Mouse (Mus musculus) heart, embryonic 13.5 days (tissue): ENCODE measurements at regions not wholly inside any gene's neighbourhood (a gene's known extent, or its start where the extent isn't known, plus 50 kb on each side); places are given as distances from the start of the nearest gene placed in this dataset.

Experiments used
- ATAC-seq: fragments of 200-750 bp; cut with Nextera tagmentation; 2 replicates; pipeline ENCODE4 v1.8.0; 2017; ENCODE audit warnings: moderate TSS enrichment; ENCODE audit not compliant: insufficient number of reproducible peaks, low FRiP score, low TSS enrichment; ENCODE audit errors: extremely low read depth
- H3K27ac ChIP-seq: fragments of 300-500 bp; sonication (generic); replicated peaks from 2 replicates; pipeline ENCODE4 v1.5.1; 2015; ENCODE audit warnings: moderate library complexity, mild to moderate bottlenecking, inconsistent platforms
- H3K27me3 ChIP-seq: fragments of 300-500 bp; sonication (generic); replicated peaks from 2 replicates; pipeline ENCODE4 v1.6.1; 2015; ENCODE audit warnings: mild to moderate bottlenecking, inconsistent platforms
- H3K36me3 ChIP-seq: fragments of 300-500 bp; sonication (generic); 2 replicates; pipeline ENCODE4 v1.6.1; 2015; ENCODE audit warnings: mild to moderate bottlenecking, inconsistent platforms
- H3K4me1 ChIP-seq: fragments of 300-500 bp; sonication (generic); 2 replicates; pipeline ENCODE4 v1.6.1; 2015; ENCODE audit warnings: inconsistent platforms
- H3K4me2 ChIP-seq: fragments of 300-500 bp; sonication (generic); 2 replicates; pipeline ENCODE4 v1.6.1; 2015; ENCODE audit warnings: inconsistent platforms, mild to moderate bottlenecking, moderate library complexity
- H3K4me3 ChIP-seq: fragments of 300-500 bp; sonication (generic); 2 replicates; pipeline ENCODE4 v1.5.1; 2015; ENCODE audit warnings: moderate library complexity, mild to moderate bottlenecking, inconsistent platforms
- H3K9ac ChIP-seq: fragments of 300-500 bp; sonication (generic); 2 replicates; pipeline ENCODE4 v1.6.1; 2015; ENCODE audit warnings: inconsistent platforms, mild to moderate bottlenecking, moderate library complexity
- H3K9me3 ChIP-seq: fragments of 300-500 bp; sonication (generic); 2 replicates; pipeline ENCODE4 v1.6.1; 2016; ENCODE audit warnings: inconsistent platforms
- WGBS: fragments of 180-500 bp; shearing (Covaris S2); methylation state at CpG from one replicate; pipeline ENCODE4 v1.1.7; 2015; ENCODE audit warnings: mixed read lengths; 5-methylcytosine and 5-hydroxymethylcytosine counted together

GRCm38 (mm10) chr13:28774649-28775048 lies 178.9 kb downstream of the Sox4 start:
- Histone ChIP-seq H3K9me3 (no peaks in the 10 kb centered on the region), H3K4me2 (no peak overlapping the region), H3K27ac (no peak overlapping the region), H3K9ac (no peak overlapping the region), H3K27me3 (no peaks in the 10 kb centered on the region), H3K4me1 (peaks cover 19% of the 10 kb centered on the region), H3K4me3 (no peak overlapping the region), H3K36me3 (no peaks in the 10 kb centered on the region)
- 82% methylated on average over 7 of the region's 7 CpGs for WGBS
- ATAC-seq = no peak

GRCm38 (mm10) chr13:28773466-28773865 lies 180.0 kb downstream of the Sox4 start:
- no peak for ATAC-seq
- Histone ChIP-seq H3K36me3 (no peaks in the 10 kb centered on the region), H3K9me3 (no peaks in the 10 kb centered on the region), H3K27ac (no peak overlapping the region), H3K4me2 (no peak overlapping the region), H3K9ac (no peak overlapping the region), H3K4me1 (peaks cover 30% of the 10 kb centered on the region), H3K27me3 (no peaks in the 10 kb centered on the region), H3K4me3 (no peak overlapping the region)
- 79% methylated on average over 2 of the region's 2 CpGs for WGBS

- H3K4me1 ChIP-seq = peaks cover 37% of the 10 kb centered on the region
- no peak for ATAC-seq
- H3K27me3 ChIP-seq = no peaks in the 10 kb centered on the region
- H3K4me2 ChIP-seq = peak overlapping the region; percentile 63
- 8% methylated on average over 13 of the region's 13 CpGs for WGBS
- H3K9ac ChIP-seq = peak overlapping the region; percentile 67
- no peaks in the 10 kb centered on the region for H3K36me3 ChIP-seq
- H3K27ac ChIP-seq = peak overlapping the region; percentile 76
- peak overlapping the region; percentile 24 for H3K4me3 ChIP-seq
- H3K9me3 ChIP-seq = no peaks in the 10 kb centered on the region
Measured at GRCm38 (mm10) chr13:28770531-28770930, 183.0 kb downstream of the Sox4 start.

- no peak for ATAC-seq
- no peak overlapping the region for H3K4me3 ChIP-seq
- peak overlapping the region; percentile 63 for H3K4me2 ChIP-seq
- no peaks in the 10 kb centered on the region for H3K9me3 ChIP-seq
- no peak overlapping the region for H3K9ac ChIP-seq
- H3K36me3 ChIP-seq = no peaks in the 10 kb centered on the region
- H3K27me3 ChIP-seq = no peaks in the 10 kb centered on the region
- WGBS = 54% methylated on average over 4 of the region's 4 CpGs
- peak overlapping the region; percentile 76 for H3K27ac ChIP-seq
- peaks cover 37% of the 10 kb centered on the region for H3K4me1 ChIP-seq
Measured at GRCm38 (mm10) chr13:28770018-28770417, 183.5 kb downstream of the Sox4 start.

- H3K4me3 ChIP-seq = 0 out of 2 replicates have a peak overlapping the region, but pooled peaks have one; percentile 0
- no peaks in the 10 kb centered on the region for H3K36me3 ChIP-seq
- no peaks in the 10 kb centered on the region for H3K9me3 ChIP-seq
- ATAC-seq = no peak
- WGBS = 40% methylated on average over 14 of the region's 14 CpGs
- no peaks in the 10 kb centered on the region for H3K27me3 ChIP-seq
- H3K4me1 ChIP-seq = peaks cover 37% of the 10 kb centered on the region
- H3K27ac ChIP-seq = peak overlapping the region; percentile 62
- H3K9ac ChIP-seq = peak overlapping the region; percentile 20; the same call in 1 of the 2 replicates
- H3K4me2 ChIP-seq = peak overlapping the region; percentile 44
Measured at GRCm38 (mm10) chr13:28768717-28769426, 184.6 kb downstream of the Sox4 start.

GRCm38 (mm10) chr13:28762555-28762954 lies 191.0 kb downstream of the Sox4 start:
- H3K9ac ChIP-seq = no peak overlapping the region

GRCm38 (mm10) chr13:28759026-28759425 lies 194.5 kb downstream of the Sox4 start:
- Histone ChIP-seq H3K27me3 (no peaks in the 10 kb centered on the region), H3K9ac (no peak overlapping the region), H3K9me3 (no peaks in the 10 kb centered on the region), H3K4me3 (no peak overlapping the region), H3K4me2 (no peak overlapping the region), H3K36me3 (no peaks in the 10 kb centered on the region), H3K27ac (peak overlapping the region; percentile 90), H3K4me1 (peaks cover 48% of the 10 kb centered on the region)
- ATAC-seq = no peak
- 39% methylated on average over 3 of the region's 3 CpGs for WGBS

More at GRCm38 (mm10) chr13:28762555-28762954, 191.0 kb downstream of the Sox4 start:
- Histone ChIP-seq H3K9me3 (no peaks in the 10 kb centered on the region), H3K4me2 (no peak overlapping the region), H3K4me1 (peaks cover 22% of the 10 kb centered on the region), H3K27ac (no peak overlapping the region), H3K27me3 (no peaks in the 10 kb centered on the region), H3K36me3 (no peaks in the 10 kb centered on the region), H3K4me3 (no peak overlapping the region)
- no peak for ATAC-seq
- WGBS = 81% methylated on average over 2 of the region's 2 CpGs

- no peaks in the 10 kb centered on the region for H3K9me3 ChIP-seq
- no peaks in the 10 kb centered on the region for H3K27me3 ChIP-seq
- H3K4me1 ChIP-seq = peaks cover 54% of the 10 kb centered on the region
- peak overlapping the region; percentile 79 for H3K9ac ChIP-seq
- H3K27ac ChIP-seq = peak overlapping the region; percentile 90
- H3K36me3 ChIP-seq = no peaks in the 10 kb centered on the region
- peak overlapping the region; percentile 65 for H3K4me2 ChIP-seq
- peak overlapping the region; percentile 47 for H3K4me3 ChIP-seq
- 5% methylated on average over 13 of the region's 13 CpGs for WGBS
- ATAC-seq = peak; percentile 71
Measured at GRCm38 (mm10) chr13:28757846-28758522, 195.5 kb downstream of the Sox4 start.

GRCm38 (mm10) chr13:28756915-28757765 lies 196.4 kb downstream of the Sox4 start:
- H3K4me3 ChIP-seq = peak overlapping the region; percentile 47; the same call in 1 of the 2 replicates
- ATAC-seq = no peak
- H3K9ac ChIP-seq = peak overlapping the region; percentile 79
- 25% methylated on average over 11 of the region's 11 CpGs for whole genome bisulfite sequencing
- H3K27ac ChIP-seq = peak overlapping the region; percentile 90
- peak overlapping the region; percentile 65 for H3K4me2 ChIP-seq
- H3K4me1 ChIP-seq = peaks cover 54% of the 10 kb centered on the region
- H3K27me3 ChIP-seq = no peaks in the 10 kb centered on the region
- H3K36me3 ChIP-seq = no peaks in the 10 kb centered on the region
- no peaks in the 10 kb centered on the region for H3K9me3 ChIP-seq

- no peak overlapping the region for H3K27ac ChIP-seq
- H3K4me2 ChIP-seq = no peak overlapping the region
- H3K9ac ChIP-seq = no peak overlapping the region
- no peak for ATAC-seq
- WGBS = 45% methylated on average over 5 of the region's 5 CpGs
- no peaks in the 10 kb centered on the region for H3K27me3 ChIP-seq
- no peak overlapping the region for H3K4me3 ChIP-seq
- H3K9me3 ChIP-seq = no peaks in the 10 kb centered on the region
- H3K36me3 ChIP-seq = no peaks in the 10 kb centered on the region
- H3K4me1 ChIP-seq = peaks cover 48% of the 10 kb centered on the region
Measured at GRCm38 (mm10) chr13:28754207-28754606, 199.3 kb downstream of the Sox4 start.
